ENCODE assay signal across 22 mouse cellular contexts in the genomic region with DNA sequence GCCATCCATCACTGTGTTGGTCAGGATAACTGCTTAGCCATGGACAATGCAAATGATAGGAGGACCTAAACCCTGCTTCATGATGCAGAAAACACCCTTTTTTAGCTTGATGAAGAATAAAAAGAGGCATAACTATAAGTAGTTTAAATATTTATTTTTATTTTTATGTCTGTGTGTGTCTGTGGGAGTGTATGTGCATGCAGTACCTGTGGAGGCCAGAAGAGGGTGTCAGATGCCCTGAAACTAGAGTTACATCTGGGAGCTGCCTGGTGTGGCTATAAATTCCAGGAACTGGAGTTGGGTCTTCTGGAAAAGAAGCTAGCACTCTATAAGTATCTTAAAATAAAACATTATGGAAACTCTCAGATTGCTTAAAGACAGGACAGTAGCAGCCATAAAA.
DNase-seq lines count a peak whose midpoint lies in the region; ATAC-seq and TF ChIP-seq lines count a peak whose summit lies in the region.
"Had no signal": no experiment of that assay in that cellular context is flagged by ENCODE, and none has a peak within 500 bp of the region (broad histone marks: within the 10 kb centered on the region; RNA-seq: fewer than 3 reads in every experiment).

No protein-coding gene starts in this region.

- H3K9ac ChIP-seq in hindbrain, postnatal 0 days (replicated peaks; ENCODE audit: low read length), result no peak overlapping the region
- no peak overlapping the region for H3K9ac ChIP-seq in hindbrain, embryonic 12.5 days
- H3K9ac ChIP-seq: embryonic facial prominence, embryonic 12.5 days; hindbrain, embryonic 13.5 days had no signal

- no peaks in the 10 kb centered on the region for H3K36me3 ChIP-seq in hindbrain, postnatal 0 days (ENCODE audit: insufficient read depth, low read length)
- H3K36me3 ChIP-seq in hindbrain, embryonic 12.5 days, result no peaks in the 10 kb centered on the region
- no peaks in the 10 kb centered on the region for H3K36me3 ChIP-seq in E14TG2a.4 (ENCODE audit: insufficient read depth, low read length)
- H3K36me3 ChIP-seq: embryonic facial prominence, embryonic 12.5 days; heart, embryonic 10.5 days; hindbrain, embryonic 13.5 days had no signal

- peak; percentile 28; the same call in 1 of the 2 replicates for TF ChIP-seq CTCF in hindbrain, postnatal 0 days (IDR thresholded peaks at IDR 0.05; ENCODE audit: low read depth)
- TF ChIP-seq CTCF in left cerebral cortex, adult 2 months (IDR thresholded peaks at IDR 0.05), result peak; percentile 10
- TF ChIP-seq CTCF in E14TG2a.4 (conservative IDR thresholded peaks at IDR 0.05; ENCODE audit: low read length), result peak; percentile 62

- no peak overlapping the region for H3K27ac ChIP-seq in hindbrain, postnatal 0 days
- no peak overlapping the region for H3K27ac ChIP-seq in hindbrain, embryonic 12.5 days
- no peak overlapping the region for H3K27ac ChIP-seq in left cerebral cortex, adult 2 months
- H3K27ac ChIP-seq: embryonic facial prominence, embryonic 12.5 days; gastrocnemius, adult 2 months; heart, embryonic 10.5 days; hindbrain, embryonic 13.5 days had no signal

- ATAC-seq in hindbrain, postnatal 0 days, result no peak
- ATAC-seq in hindbrain, embryonic 12.5 days (ENCODE audit: low FRiP score), result no peak
- ATAC-seq: activated CD4-positive, CD25-positive, alpha-beta regulatory T cell, adult 4 months; forebrain, embryonic 16.5 days; intestine, embryonic 16.5 days had no signal

- no peaks in the 10 kb centered on the region for H3K4me1 ChIP-seq in hindbrain, postnatal 0 days (ENCODE audit: insufficient read depth, low read length)
- H3K4me1 ChIP-seq in hindbrain, embryonic 12.5 days, result no peaks in the 10 kb centered on the region
- H3K4me1 ChIP-seq in E14TG2a.4 (replicated peaks; ENCODE audit: low read depth, low read length), result no peaks in the 10 kb centered on the region
- H3K4me1 ChIP-seq: embryonic facial prominence, embryonic 12.5 days; heart, embryonic 10.5 days; hindbrain, embryonic 13.5 days had no signal

- H3K4me2 ChIP-seq in hindbrain, postnatal 0 days (ENCODE audit: low read depth, low read length), result no peak overlapping the region
- no peak overlapping the region for H3K4me2 ChIP-seq in hindbrain, embryonic 12.5 days (replicated peaks)
- H3K4me2 ChIP-seq: embryonic facial prominence, embryonic 12.5 days; hindbrain, embryonic 13.5 days had no signal

- H3K4me3 ChIP-seq in hindbrain, postnatal 0 days (ENCODE audit: low read length), result no peak overlapping the region
- H3K4me3 ChIP-seq in hindbrain, embryonic 12.5 days, result no peak overlapping the region
- H3K4me3 ChIP-seq in left cerebral cortex, adult 2 months, result no peak overlapping the region
- no peak overlapping the region for H3K4me3 ChIP-seq in E14TG2a.4 (replicated peaks; ENCODE audit: low read length)
- H3K4me3 ChIP-seq: embryonic facial prominence, embryonic 12.5 days; gastrocnemius, adult 2 months; heart, embryonic 10.5 days; hindbrain, embryonic 13.5 days had no signal

- no peaks in the 10 kb centered on the region for H3K9me3 ChIP-seq in hindbrain, postnatal 0 days (ENCODE audit: low read length)
- 0 out of 2 replicates have a peak, but pooled peaks cover 3% of the 10 kb centered on the region for H3K9me3 ChIP-seq in hindbrain, embryonic 12.5 days (replicated peaks)
- H3K9me3 ChIP-seq in E14TG2a.4 (ENCODE audit: low read length), result peaks cover 27% of the 10 kb centered on the region
- H3K9me3 ChIP-seq: embryonic facial prominence, embryonic 12.5 days; heart, embryonic 10.5 days had no signal

- H3K27me3 ChIP-seq in hindbrain, postnatal 0 days (ENCODE audit: insufficient read depth, low read length), result no peaks in the 10 kb centered on the region
- H3K27me3 ChIP-seq in hindbrain, embryonic 12.5 days, result no peaks in the 10 kb centered on the region
- 0 out of 2 replicates have a peak, but pooled peaks cover 2% of the 10 kb centered on the region for H3K27me3 ChIP-seq in E14TG2a.4 (ENCODE audit: insufficient read depth, low read length)
- H3K27me3 ChIP-seq: CH12.LX; embryonic facial prominence, embryonic 12.5 days; hindbrain, embryonic 13.5 days had no signal

- intact Hi-C loops in left cerebral cortex, adult 2 months (cut with DNase I), result no loop called here
- intact Hi-C loops in left cerebral cortex, postnatal 14 days (cut with DNase I), result no loop called here

- no peak for DNase-seq in hindbrain, postnatal 0 days (ENCODE audit: low spot score)
- no peak for DNase-seq in left cerebral cortex, adult 2 months (ENCODE audit: extremely low spot score in 1 of 2, low spot score in 2 of 2)
- DNase-seq in left cerebral cortex, postnatal 14 days (ENCODE audit: low spot score in 2 of 2), result no peak
- DNase-seq in R1 (ENCODE audit: low read depth, low spot score), result peak; percentile 24
- no peak for DNase-seq in cerebellum, postnatal 10 days
- no peak for DNase-seq in cerebellum, postnatal 14 days
- DNase-seq: adrenal gland, postnatal 14 days; cerebellum, adult 2 months; cerebellum, postnatal 25 days; gastrocnemius, adult 2 months; gastrocnemius, postnatal 25 days; heart, postnatal 10 days; heart, postnatal 4 days had no signal

Comparison
In these comparisons a context has a peak if more than half of its experiments do, and no peak if none do; other contexts are left out.
1. CTCF ChIP-seq: peak in every context shown above with its lines; median percentile 62 in E14TG2a.4; 28 in hindbrain, postnatal 0 days; 10 in left cerebral cortex, adult 2 months.